Mouse (Mus musculus) megakaryocyte-erythroid progenitor cell, adult 5 weeks (primary cell): ENCODE measurements around the gene Heg1. TPM values are rescaled to one million over a fixed set of nuclear protein-coding genes. Genes with fewer than 3 reads are reported as not detected.

Experiments used
- polyA plus RNA-seq: library from polyadenylated mRNA; stranded (reverse); fragments of >175 nt; gene quantifications from 2 replicates; pipeline ENCODE4 v1.2.3, GENCODE M21; 2012

Gene Heg1
- 3.9 and 5.8 TPM in 2 replicates for polyA plus RNA-seq

DNA sequence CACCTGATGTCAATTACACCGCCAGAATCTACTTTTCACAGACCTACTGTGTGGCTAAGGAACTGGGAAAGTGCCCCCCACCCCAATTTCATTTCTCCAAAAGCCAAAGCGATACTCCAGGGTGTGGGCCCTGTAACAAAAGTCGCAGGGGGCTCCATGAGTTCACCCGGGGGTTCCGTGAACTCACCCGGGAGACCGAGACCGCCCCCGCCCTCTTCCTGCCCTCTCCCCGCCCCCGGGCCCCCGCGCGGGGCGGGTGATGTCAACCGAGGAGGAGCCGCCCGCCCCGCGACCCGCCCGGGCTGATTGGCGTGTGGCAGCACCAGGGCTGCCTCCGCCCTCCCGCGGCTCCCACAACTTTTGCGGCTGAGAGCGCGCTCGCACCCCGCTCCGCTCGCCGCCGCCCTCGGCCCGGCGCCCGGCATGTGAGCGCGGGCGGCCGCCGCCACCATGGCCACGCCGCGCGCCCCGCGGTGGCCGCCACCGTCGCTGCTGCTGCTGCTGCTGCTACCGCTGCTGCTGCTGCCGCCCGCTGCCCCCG is at the start of gene Heg1:
Gene Heg1 (plus strand): TSS at position 209 of the 541 bp plus-strand sequence.

DNA sequence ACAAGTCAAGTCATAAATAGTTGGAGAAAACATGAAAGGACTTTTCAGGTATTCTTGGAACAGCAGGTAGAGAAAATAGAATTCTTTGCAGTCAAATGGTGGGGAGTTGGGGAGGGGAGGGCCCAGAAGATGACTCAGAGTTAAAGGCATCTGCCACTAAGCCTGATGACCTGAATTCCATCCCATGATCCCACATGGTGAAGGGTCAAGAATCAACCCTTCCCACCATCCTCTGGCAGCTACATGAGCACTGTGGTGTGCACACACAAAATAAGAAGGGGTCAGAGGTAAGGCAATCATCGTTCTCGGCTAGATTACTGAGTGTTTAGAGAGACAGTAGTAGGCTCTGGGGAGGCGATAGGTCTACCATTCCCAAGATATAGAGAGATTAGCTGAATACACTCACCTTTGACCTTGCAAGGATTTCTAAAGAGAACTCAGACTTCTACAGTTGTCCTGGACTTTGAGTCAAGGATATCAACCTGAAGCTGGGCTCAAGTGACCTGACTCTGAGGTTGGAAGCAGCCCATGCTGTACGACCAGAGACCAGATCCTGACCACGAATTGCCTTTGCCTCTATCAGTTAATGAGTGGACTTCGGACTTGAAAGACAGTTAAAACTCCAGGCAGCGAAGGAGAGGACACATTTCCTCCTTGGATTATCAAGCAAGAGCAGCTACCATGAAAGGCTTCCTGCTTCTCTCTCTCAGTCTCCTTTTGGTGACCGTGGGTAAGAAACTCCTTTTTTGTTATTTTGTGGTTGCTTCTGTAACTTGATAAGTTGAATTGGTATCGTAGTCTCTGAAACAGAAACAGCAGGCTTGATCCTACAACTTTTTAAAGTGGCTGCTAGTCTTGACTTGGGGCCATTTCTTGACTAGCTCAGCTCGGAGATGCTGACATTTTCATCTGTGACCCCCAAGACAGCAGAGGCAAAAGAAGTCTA is 109.9 kb downstream of the Heg1 start, which contains the start of gene Muc13:
Gene Muc13 (plus strand): TSS at position 192 of the 946 bp plus-strand sequence.

Other genes with a start within 250 kb of the Heg1 start
- not detected in 2 replicates for gene Slc12a8, start 167.0 kb upstream of the Heg1 start, polyA plus RNA-seq
- gene Muc13, start 109.7 kb downstream of the Heg1 start, polyA plus RNA-seq: 13.0 and 20.1 TPM in 2 replicates
- gene Itgb5, start 145.3 kb downstream of the Heg1 start, polyA plus RNA-seq: 3.1 and 3.8 TPM in 2 replicates